ENCODE assay signal across 12 mouse cellular contexts in genomic region chr4:102351476-102352475, GRCm38 (mm10).
A peak's percentile ranks its signal among the peaks of the same experiment; 100 is the strongest.
DNase-seq lines count a peak whose midpoint lies in the region; ATAC-seq lines count a peak whose summit lies in the region.
"Had no signal": no experiment of that assay in that cellular context is flagged by ENCODE, and none has a peak within 500 bp of the region (broad histone marks: within the 10 kb centered on the region; RNA-seq: fewer than 3 reads in every experiment).

No protein-coding gene starts in this region.

- H3K4me2 ChIP-seq in hindbrain, embryonic 14.5 days (replicated peaks) = no peak overlapping the region
- no peak overlapping the region for H3K4me2 ChIP-seq in neural tube, embryonic 12.5 days (replicated peaks)
- H3K4me2 ChIP-seq: embryonic facial prominence, embryonic 12.5 days; limb, embryonic 15.5 days had no signal

- H3K9me3 ChIP-seq in hindbrain, embryonic 14.5 days (ENCODE audit: control insufficient read depth, low read length) = no peaks in the 10 kb centered on the region
- no peaks in the 10 kb centered on the region for H3K9me3 ChIP-seq in neural tube, embryonic 12.5 days
- H3K9me3 ChIP-seq: embryonic facial prominence, embryonic 12.5 days; limb, embryonic 15.5 days had no signal

- H3K36me3 ChIP-seq in hindbrain, embryonic 14.5 days (replicated peaks; ENCODE audit: control insufficient read depth, insufficient read depth) = no peaks in the 10 kb centered on the region
- H3K36me3 ChIP-seq in neural tube, embryonic 12.5 days = no peaks in the 10 kb centered on the region
- H3K36me3 ChIP-seq: embryonic facial prominence, embryonic 12.5 days; limb, embryonic 15.5 days had no signal

- H3K27me3 ChIP-seq in hindbrain, embryonic 14.5 days (ENCODE audit: control insufficient read depth, insufficient read depth, low read length) = no peaks in the 10 kb centered on the region
- H3K27me3 ChIP-seq in neural tube, embryonic 12.5 days (replicated peaks) = no peaks in the 10 kb centered on the region
- H3K27me3 ChIP-seq: embryonic facial prominence, embryonic 12.5 days; limb, embryonic 15.5 days had no signal

- peaks cover 6% of the 10 kb centered on the region; the same call in 1 of the 2 replicates for H3K4me1 ChIP-seq in hindbrain, embryonic 14.5 days (replicated peaks; ENCODE audit: control insufficient read depth, insufficient read depth, low read length)
- peaks cover 6% of the 10 kb centered on the region; the same call in 1 of the 2 replicates for H3K4me1 ChIP-seq in neural tube, embryonic 12.5 days

- no peak overlapping the region for H3K27ac ChIP-seq in hindbrain, embryonic 14.5 days
- H3K27ac ChIP-seq in neural tube, embryonic 12.5 days = no peak overlapping the region
- H3K27ac ChIP-seq: embryonic facial prominence, embryonic 12.5 days; limb, embryonic 15.5 days had no signal

- 40% methylated on average over 1 of the region's 1 CpGs for whole genome bisulfite sequencing in hindbrain, embryonic 14.5 days
- 14% methylated on average over 1 of the region's 1 CpGs for WGBS in neural tube, embryonic 12.5 days

- intact Hi-C loops in left cerebral cortex, postnatal 14 days (cut with DNase I) = no loop called here
- intact Hi-C loops in left cerebral cortex, postnatal 4 days (cut with DNase I) = no loop called here

- H3K4me3 ChIP-seq in hindbrain, embryonic 14.5 days (replicated peaks; ENCODE audit: low read length) = no peak overlapping the region
- H3K4me3 ChIP-seq in neural tube, embryonic 12.5 days = no peak overlapping the region
- H3K4me3 ChIP-seq: embryonic facial prominence, embryonic 12.5 days; limb, embryonic 15.5 days had no signal

- DNase-seq in left cerebral cortex, postnatal 14 days (ENCODE audit: low spot score in 2 of 2) = peak; percentile 32 to 78
- DNase-seq in left cerebral cortex, postnatal 4 days = no peak
- DNase-seq in embryo, embryonic 10 days (ENCODE audit: low spot score) = peak; percentile 45
- peak; percentile 66 for DNase-seq in hindbrain, embryonic 14.5 days (ENCODE audit: low spot score)
- no peak for DNase-seq in cerebellum, postnatal 4 days (ENCODE audit: low spot score in 2 of 2)
- DNase-seq in T-cell, adult 2 months (ENCODE audit: low spot score) = no peak
- DNase-seq: heart, postnatal 10 days; kidney, adult 9 months; lung, postnatal 36 days had no signal

- no peak; the same call in 1 of the 2 replicates for ATAC-seq in hindbrain, embryonic 14.5 days (ENCODE audit: low FRiP score)
- ATAC-seq in neural tube, embryonic 12.5 days (ENCODE audit: low FRiP score, low read depth) = peak; percentile 74

- no peak overlapping the region for H3K9ac ChIP-seq in hindbrain, embryonic 14.5 days
- H3K9ac ChIP-seq in neural tube, embryonic 12.5 days = no peak overlapping the region
- H3K9ac ChIP-seq: embryonic facial prominence, embryonic 12.5 days; limb, embryonic 15.5 days had no signal

Comparison
In these comparisons a context has a peak if more than half of its experiments do, and no peak if none do; other contexts are left out.
1. DNase-seq: peak in left cerebral cortex, postnatal 14 days (2 of 2), embryo, embryonic 10 days (single experiment) and hindbrain, embryonic 14.5 days (single experiment); none in left cerebral cortex, postnatal 4 days (single experiment), cerebellum, postnatal 4 days (0 of 2) and T-cell, adult 2 months (single experiment).